Mouse (Mus musculus): ENCODE results near the gene Zfp362. TPM values are rescaled to one million over a fixed set of nuclear protein-coding genes. Genes with fewer than 3 reads are reported as not detected.

Zfp362 gene
- polyA plus RNA-seq (2014; fragmentation: Nextera tagmentation; extraction: Ambion mirVana) = 31.1 and 34.3 TPM in 2 replicates

DNA sequence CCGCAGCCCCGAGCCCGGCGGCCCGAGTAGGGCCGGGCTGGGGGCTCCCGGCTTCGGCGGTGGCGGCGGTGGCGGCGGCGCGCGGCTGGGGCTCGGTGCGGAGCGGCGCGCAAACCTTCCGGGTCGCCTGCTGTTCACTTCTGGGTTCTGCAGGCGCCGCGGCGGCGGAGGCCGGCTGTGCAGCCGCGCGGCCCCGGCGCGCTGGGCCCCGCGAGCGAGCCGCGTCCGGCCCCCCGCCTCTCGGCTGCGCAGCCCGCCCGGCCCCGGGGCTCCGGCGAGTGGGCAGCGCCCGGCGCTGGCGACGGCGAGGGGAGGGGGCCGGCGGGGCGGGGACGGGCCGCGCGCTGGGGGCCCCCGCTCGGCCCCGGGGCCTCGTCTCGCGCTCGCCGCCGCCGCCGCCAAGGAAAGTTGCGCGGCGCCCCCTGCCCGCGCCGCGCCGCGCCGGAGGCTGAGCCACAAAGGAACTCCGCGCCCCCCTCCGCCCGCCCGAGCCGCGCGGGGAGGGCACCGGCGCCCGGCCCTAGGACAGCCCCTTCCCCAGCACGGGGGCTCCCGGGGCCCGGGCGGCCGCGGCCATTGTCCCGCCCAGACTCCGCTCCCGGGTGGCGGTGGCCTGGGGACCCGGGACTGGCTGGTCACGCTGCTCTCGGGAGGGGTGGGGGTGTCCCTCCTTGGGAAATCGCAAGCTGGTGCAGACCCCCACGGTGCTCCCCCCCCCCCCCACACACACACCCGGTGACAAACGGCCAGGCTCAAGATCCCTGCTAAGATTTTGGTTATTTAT lies at the start of gene Zfp362:
Zfp362 (minus strand) TSS at position 3 of the 784 bp plus-strand sequence.
- H3K36me3 ChIP-seq (replicated peaks; ENCODE audit: control insufficient read depth, insufficient read depth, low read depth, low read length) = no peaks in the 10 kb centered on the region
- DNase-seq (ENCODE audit: low spot score) = peak; percentile 72
- H3K9ac ChIP-seq (replicated peaks; ENCODE audit: low read length) = peak within 1 kb of the TSS; percentile 100
- no peaks in the 10 kb centered on the region for H3K9me3 ChIP-seq (replicated peaks; ENCODE audit: control insufficient read depth, low read length)
- peak within 1 kb of the TSS; percentile 98 for H3K27ac ChIP-seq (replicated peaks; ENCODE audit: low read depth, low read length)
- 0% methylated on average over 70 of the region's 111 CpGs for WGBS
- peak within 1 kb of the TSS; percentile 95 for H3K4me2 ChIP-seq (ENCODE audit: low read depth, low read length)
- peaks cover 12% of the 10 kb centered on the region for H3K4me1 ChIP-seq (ENCODE audit: control insufficient read depth, insufficient read depth, low read length)
- no peaks in the 10 kb centered on the region for H3K27me3 ChIP-seq (ENCODE audit: control insufficient read depth, insufficient read depth, low read length)
- H3K4me3 ChIP-seq (ENCODE audit: low read depth, low read length) = peak within 1 kb of the TSS; percentile 88
- ATAC-seq (replicated peaks; ENCODE audit: insufficient number of reproducible peaks, low FRiP score, low TSS enrichment, low read depth) = peak; percentile 58

- DNase-seq (ENCODE audit: low spot score) (no peak), ATAC-seq (replicated peaks; ENCODE audit: insufficient number of reproducible peaks, low FRiP score, low TSS enrichment, low read depth) (no peak)
- WGBS = 76% methylated on average over 4 of the region's 4 CpGs
Observed at GRCm38 (mm10) chr4:128855613-128856040, 49.8 kb upstream of the Zfp362 start.

GRCm38 (mm10) chr4:128853117-128853516 lies 47.3 kb upstream of the Zfp362 start:
- H3K27ac ChIP-seq (replicated peaks; ENCODE audit: low read depth, low read length) = no peak overlapping the region
- H3K27me3 ChIP-seq (ENCODE audit: control insufficient read depth, insufficient read depth, low read length) = no peaks in the 10 kb centered on the region
- DNase-seq (ENCODE audit: low spot score) = no peak
- H3K9ac ChIP-seq (replicated peaks; ENCODE audit: low read length) = no peak overlapping the region
- no peaks in the 10 kb centered on the region for H3K9me3 ChIP-seq (replicated peaks; ENCODE audit: control insufficient read depth, low read length)
- no peak for ATAC-seq (replicated peaks; ENCODE audit: insufficient number of reproducible peaks, low FRiP score, low TSS enrichment, low read depth)
- H3K4me2 ChIP-seq (ENCODE audit: low read depth, low read length) = no peak overlapping the region
- no peaks in the 10 kb centered on the region for H3K36me3 ChIP-seq (replicated peaks; ENCODE audit: control insufficient read depth, insufficient read depth, low read depth, low read length)
- H3K4me3 ChIP-seq (ENCODE audit: low read depth, low read length) = no peak overlapping the region
- 85% methylated on average over 11 of the region's 11 CpGs for WGBS
- H3K4me1 ChIP-seq (ENCODE audit: control insufficient read depth, insufficient read depth, low read length) = no peaks in the 10 kb centered on the region

More at GRCm38 (mm10) chr4:128855613-128856040, 49.8 kb upstream of the Zfp362 start:
- no peak overlapping the region for H3K9ac ChIP-seq (replicated peaks; ENCODE audit: low read length)
- no peak overlapping the region for H3K27ac ChIP-seq (replicated peaks; ENCODE audit: low read depth, low read length)
- H3K36me3 ChIP-seq (replicated peaks; ENCODE audit: control insufficient read depth, insufficient read depth, low read depth, low read length) = no peaks in the 10 kb centered on the region
- no peak overlapping the region for H3K4me2 ChIP-seq (ENCODE audit: low read depth, low read length)
- H3K27me3 ChIP-seq (ENCODE audit: control insufficient read depth, insufficient read depth, low read length) = no peaks in the 10 kb centered on the region
- no peaks in the 10 kb centered on the region for H3K9me3 ChIP-seq (replicated peaks; ENCODE audit: control insufficient read depth, low read length)
- H3K4me3 ChIP-seq (ENCODE audit: low read depth, low read length) = no peak overlapping the region
- H3K4me1 ChIP-seq (ENCODE audit: control insufficient read depth, insufficient read depth, low read length) = no peaks in the 10 kb centered on the region

DNA sequence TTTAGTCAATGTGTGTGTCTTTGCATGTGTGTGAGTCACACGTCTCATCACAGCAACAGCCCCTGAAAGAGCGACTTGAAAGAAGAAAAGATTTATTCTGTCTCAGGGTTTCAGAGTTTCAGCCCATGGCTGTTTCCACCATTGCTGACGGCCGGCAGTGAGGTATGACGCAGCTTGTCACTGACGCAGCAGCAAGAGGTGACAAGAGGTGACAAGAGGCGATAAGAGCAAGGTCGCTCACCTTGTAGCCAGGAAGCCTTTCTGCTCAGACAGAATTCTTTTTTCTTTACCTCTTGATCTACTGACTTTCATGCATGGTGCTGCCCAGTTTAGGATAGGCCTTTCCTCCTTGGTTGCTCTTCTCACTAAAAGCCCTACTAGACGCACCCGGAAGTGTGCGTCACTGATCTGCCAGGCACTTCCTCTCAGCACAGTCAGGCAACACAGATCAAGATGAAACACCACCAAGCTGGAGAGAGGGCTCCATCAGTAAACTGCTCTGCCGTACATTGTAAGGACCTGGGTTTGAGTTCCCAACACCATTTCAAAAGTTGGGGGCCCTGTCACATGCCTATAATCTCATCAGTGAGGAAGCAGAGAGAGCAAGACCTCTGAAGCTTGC lies 46.5 kb upstream of the Zfp362 start:
- DNase-seq (ENCODE audit: low spot score) (no peak), ATAC-seq (replicated peaks; ENCODE audit: insufficient number of reproducible peaks, low FRiP score, low TSS enrichment, low read depth) (no peak)
- H3K27me3 ChIP-seq (ENCODE audit: control insufficient read depth, insufficient read depth, low read length) = no peaks in the 10 kb centered on the region
- H3K4me2 ChIP-seq (ENCODE audit: low read depth, low read length) = no peak overlapping the region
- 86% methylated on average over 12 of the region's 12 CpGs for WGBS
- no peaks in the 10 kb centered on the region for H3K4me1 ChIP-seq (ENCODE audit: control insufficient read depth, insufficient read depth, low read length)
- H3K9ac ChIP-seq (replicated peaks; ENCODE audit: low read length) = no peak overlapping the region
- no peaks in the 10 kb centered on the region for H3K36me3 ChIP-seq (replicated peaks; ENCODE audit: control insufficient read depth, insufficient read depth, low read depth, low read length)
- no peaks in the 10 kb centered on the region for H3K9me3 ChIP-seq (replicated peaks; ENCODE audit: control insufficient read depth, low read length)
- no peak overlapping the region for H3K27ac ChIP-seq (replicated peaks; ENCODE audit: low read depth, low read length)
- no peak overlapping the region for H3K4me3 ChIP-seq (ENCODE audit: low read depth, low read length)

DNA sequence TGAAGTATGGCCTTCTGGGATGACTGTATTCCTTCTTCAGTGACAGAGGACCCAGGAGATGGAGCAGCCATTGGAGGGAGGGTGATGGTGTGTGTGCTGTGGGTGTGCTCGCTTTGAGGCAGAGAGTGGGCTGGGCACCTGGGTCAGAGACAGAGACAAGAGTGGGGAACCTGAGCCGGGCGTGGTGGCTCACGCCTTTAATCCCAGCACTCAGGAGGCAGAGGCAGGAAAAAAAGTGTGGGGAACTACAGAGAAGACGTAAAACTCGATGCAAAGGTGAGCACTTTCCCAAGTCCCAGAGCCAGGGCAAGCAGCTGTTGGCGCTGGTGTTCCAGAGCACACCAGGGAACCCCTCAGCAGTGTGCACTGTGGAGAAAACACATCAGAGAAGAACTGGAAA lies 43.8 kb upstream of the Zfp362 start:
- Histone ChIP-seq H3K36me3 (replicated peaks; ENCODE audit: control insufficient read depth, insufficient read depth, low read depth, low read length) (no peaks in the 10 kb centered on the region), H3K4me1 (ENCODE audit: control insufficient read depth, insufficient read depth, low read length) (no peaks in the 10 kb centered on the region), H3K27me3 (ENCODE audit: control insufficient read depth, insufficient read depth, low read length) (no peaks in the 10 kb centered on the region), H3K4me2 (ENCODE audit: low read depth, low read length) (no peak overlapping the region), H3K4me3 (ENCODE audit: low read depth, low read length) (no peak overlapping the region), H3K9ac (replicated peaks; ENCODE audit: low read length) (no peak overlapping the region), H3K27ac (replicated peaks; ENCODE audit: low read depth, low read length) (no peak overlapping the region), H3K9me3 (replicated peaks; ENCODE audit: control insufficient read depth, low read length) (no peaks in the 10 kb centered on the region)
- DNase-seq (ENCODE audit: low spot score) = no peak
- WGBS = 85% methylated on average over 7 of the region's 7 CpGs
- no peak for ATAC-seq (replicated peaks; ENCODE audit: insufficient number of reproducible peaks, low FRiP score, low TSS enrichment, low read depth)

DNA sequence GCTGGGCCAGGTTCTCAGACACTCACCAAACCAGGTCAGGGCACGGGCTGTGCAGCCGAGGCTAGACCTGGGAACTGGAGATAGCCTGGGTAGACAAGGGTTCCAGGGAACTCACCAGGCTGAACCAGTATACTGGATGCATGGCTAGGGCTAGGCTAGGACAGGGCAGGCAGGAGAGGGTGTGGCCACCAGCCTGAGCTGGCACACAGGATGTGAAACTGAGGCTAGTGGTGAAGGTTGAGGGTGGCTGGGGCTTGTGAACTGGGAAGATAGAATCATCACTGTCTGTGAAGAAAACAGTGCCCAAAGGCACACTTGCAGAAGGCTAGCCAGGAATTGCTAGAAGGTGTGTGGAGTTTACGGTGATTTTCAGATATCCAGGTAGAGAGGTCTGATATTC lies 43.1 kb upstream of the Zfp362 start:
- ATAC-seq (replicated peaks; ENCODE audit: insufficient number of reproducible peaks, low FRiP score, low TSS enrichment, low read depth) (no peak), DNase-seq (ENCODE audit: low spot score) (no peak)
- 91% methylated on average over 3 of the region's 3 CpGs for WGBS
- Histone ChIP-seq H3K4me2 (ENCODE audit: low read depth, low read length) (no peak overlapping the region), H3K4me1 (ENCODE audit: control insufficient read depth, insufficient read depth, low read length) (no peaks in the 10 kb centered on the region), H3K27me3 (ENCODE audit: control insufficient read depth, insufficient read depth, low read length) (no peaks in the 10 kb centered on the region), H3K27ac (replicated peaks; ENCODE audit: low read depth, low read length) (no peak overlapping the region), H3K36me3 (replicated peaks; ENCODE audit: control insufficient read depth, insufficient read depth, low read depth, low read length) (no peaks in the 10 kb centered on the region), H3K9me3 (replicated peaks; ENCODE audit: control insufficient read depth, low read length) (no peaks in the 10 kb centered on the region), H3K9ac (replicated peaks; ENCODE audit: low read length) (no peak overlapping the region), H3K4me3 (ENCODE audit: low read depth, low read length) (no peak overlapping the region)

- no peaks in the 10 kb centered on the region for H3K27me3 ChIP-seq (ENCODE audit: control insufficient read depth, insufficient read depth, low read length)
- 81% methylated on average over 12 of the region's 12 CpGs for WGBS
- ATAC-seq (replicated peaks; ENCODE audit: insufficient number of reproducible peaks, low FRiP score, low TSS enrichment, low read depth) (no peak), DNase-seq (ENCODE audit: low spot score) (no peak)
- H3K4me2 ChIP-seq (ENCODE audit: low read depth, low read length) = no peak overlapping the region
- no peaks in the 10 kb centered on the region for H3K4me1 ChIP-seq (ENCODE audit: control insufficient read depth, insufficient read depth, low read length)
- H3K9ac ChIP-seq (replicated peaks; ENCODE audit: low read length) = no peak overlapping the region
- no peaks in the 10 kb centered on the region for H3K9me3 ChIP-seq (replicated peaks; ENCODE audit: control insufficient read depth, low read length)
- H3K4me3 ChIP-seq (ENCODE audit: low read depth, low read length) = no peak overlapping the region
- H3K36me3 ChIP-seq (replicated peaks; ENCODE audit: control insufficient read depth, insufficient read depth, low read depth, low read length) = no peaks in the 10 kb centered on the region
- no peak overlapping the region for H3K27ac ChIP-seq (replicated peaks; ENCODE audit: low read depth, low read length)
Observed at GRCm38 (mm10) chr4:128845367-128845973, 39.6 kb upstream of the Zfp362 start.

DNA sequence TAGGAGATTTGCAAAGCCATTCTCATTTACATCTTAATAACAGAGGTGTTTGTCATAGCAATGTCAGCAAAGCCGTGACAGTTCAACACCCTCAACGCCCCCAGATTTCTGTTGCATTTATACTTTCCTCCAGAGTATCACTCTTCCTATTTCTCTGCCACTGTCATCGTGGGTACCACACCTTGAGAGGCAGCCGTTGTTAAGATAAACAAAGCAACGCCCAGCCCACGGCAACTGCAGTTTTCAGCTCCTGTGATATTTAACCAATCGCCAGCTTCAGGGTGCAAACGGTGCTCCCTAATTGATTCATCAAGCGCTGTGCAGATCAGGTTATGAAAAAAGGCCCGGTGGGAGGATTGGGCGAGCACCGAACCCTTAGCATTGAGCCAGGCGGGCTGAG lies 38.7 kb upstream of the Zfp362 start:
- Histone ChIP-seq H3K9ac (replicated peaks; ENCODE audit: low read length) (no peak overlapping the region), H3K4me3 (ENCODE audit: low read depth, low read length) (no peak overlapping the region), H3K27me3 (ENCODE audit: control insufficient read depth, insufficient read depth, low read length) (no peaks in the 10 kb centered on the region), H3K27ac (replicated peaks; ENCODE audit: low read depth, low read length) (no peak overlapping the region), H3K9me3 (replicated peaks; ENCODE audit: control insufficient read depth, low read length) (no peaks in the 10 kb centered on the region), H3K4me2 (ENCODE audit: low read depth, low read length) (no peak overlapping the region), H3K36me3 (replicated peaks; ENCODE audit: control insufficient read depth, insufficient read depth, low read depth, low read length) (no peaks in the 10 kb centered on the region), H3K4me1 (ENCODE audit: control insufficient read depth, insufficient read depth, low read length) (no peaks in the 10 kb centered on the region)
- DNase-seq (ENCODE audit: low spot score) (no peak), ATAC-seq (replicated peaks; ENCODE audit: insufficient number of reproducible peaks, low FRiP score, low TSS enrichment, low read depth) (no peak)
- 53% methylated on average over 13 of the region's 13 CpGs for whole genome bisulfite sequencing

Measured in embryonic facial prominence, embryonic 11.5 days (tissue).